In genomic region chr17:68999913-69000312, GRCm38 (mm10) we compare ENCODE assay signal across 22 mouse cellular contexts.
DNase-seq lines count a peak whose midpoint lies in the region; ATAC-seq and TF ChIP-seq lines count a peak whose summit lies in the region.
"Had no signal": no experiment of that assay in that cellular context is flagged by ENCODE, and none has a peak within 500 bp of the region (broad histone marks: within the 10 kb centered on the region; RNA-seq: fewer than 3 reads in every experiment).

No protein-coding gene starts in this region.

- no peak for TF ChIP-seq CTCF in cerebellum, adult 2 months (IDR thresholded peaks at IDR 0.05; ENCODE audit: borderline replicate concordance, insufficient read depth, low read depth, low read length)

- no peak overlapping the region for H3K4me2 ChIP-seq in heart, embryonic 12.5 days
- H3K4me2 ChIP-seq: embryonic facial prominence, embryonic 15.5 days; hindbrain, embryonic 13.5 days had no signal

- H3K4me1 ChIP-seq in cerebellum, adult 2 months (ENCODE audit: control insufficient read depth, insufficient read depth, low read length): peaks cover 8% of the 10 kb centered on the region
- H3K4me1 ChIP-seq in heart, embryonic 12.5 days (replicated peaks): no peaks in the 10 kb centered on the region
- H3K4me1 ChIP-seq: embryonic facial prominence, embryonic 15.5 days; forebrain, embryonic 10.5 days; hindbrain, embryonic 13.5 days had no signal

- 15% methylated on average over 3 of the region's 3 CpGs for WGBS in cerebellum, adult 2 months
- 83% methylated on average over 3 of the region's 3 CpGs for WGBS in heart, embryonic 12.5 days

- H3K4me3 ChIP-seq in cerebellum, adult 2 months (replicated peaks; ENCODE audit: insufficient read depth, low read depth, low read length): no peak overlapping the region
- no peak overlapping the region for H3K4me3 ChIP-seq in heart, embryonic 12.5 days
- H3K4me3 ChIP-seq: embryonic facial prominence, embryonic 15.5 days; erythroblast, embryonic 14.5 days; forebrain, embryonic 10.5 days; gastrocnemius, adult 2 months; hindbrain, embryonic 13.5 days had no signal

- no peak overlapping the region for H3K9ac ChIP-seq in heart, embryonic 12.5 days
- H3K9ac ChIP-seq: embryonic facial prominence, embryonic 15.5 days; hindbrain, embryonic 13.5 days had no signal

- intact Hi-C loops in heart, postnatal 14 days (cut with DNase I): no loop called here
- intact Hi-C loops in left cerebral cortex, postnatal 4 days (cut with DNase I): no loop called here
- intact Hi-C loops in left cerebral cortex, postnatal 10 days (cut with DNase I): no loop called here

- ATAC-seq in heart, embryonic 12.5 days (ENCODE audit: insufficient number of reproducible peaks, low FRiP score): no peak
- ATAC-seq: CD4-positive, CD25-positive, alpha-beta regulatory T cell, adult 4 months; forebrain, embryonic 14.5 days; inflammation-experienced regulatory T-cells, adult 6 months; intestine, postnatal 0 days had no signal

- no peaks in the 10 kb centered on the region for H3K36me3 ChIP-seq in heart, embryonic 12.5 days
- H3K36me3 ChIP-seq: embryonic facial prominence, embryonic 15.5 days; forebrain, embryonic 10.5 days; G1E; hindbrain, embryonic 13.5 days had no signal

- H3K27me3 ChIP-seq in cerebellum, adult 2 months (ENCODE audit: control insufficient read depth, insufficient read depth, low read length): no peaks in the 10 kb centered on the region
- no peaks in the 10 kb centered on the region for H3K27me3 ChIP-seq in heart, embryonic 12.5 days (replicated peaks)
- H3K27me3 ChIP-seq: embryonic facial prominence, embryonic 15.5 days; hindbrain, embryonic 13.5 days had no signal

- DNase-seq in cerebellum, postnatal 14 days: peak; percentile 75 to 80
- no peak for DNase-seq in cerebellum, adult 2 months
- peak; percentile 7 to 36 for DNase-seq in heart, postnatal 14 days
- peak; percentile 45 for DNase-seq in left cerebral cortex, postnatal 4 days
- no peak for DNase-seq in left cerebral cortex, postnatal 10 days (ENCODE audit: extremely low spot score in 1 of 2, low spot score in 2 of 2)
- DNase-seq in B cell, adult 2 months: no peak
- DNase-seq: adrenal gland, postnatal 14 days; cerebellum, adult 9-11 months; embryo, embryonic 11 days; gastrocnemius, adult 2 months; gastrocnemius, postnatal 25 days; kidney, adult 8-10 months had no signal

- no peak for TF ChIP-seq POLR2A in cerebellum, adult 2 months (IDR thresholded peaks at IDR 0.05; ENCODE audit: borderline replicate concordance, insufficient read depth, low read length)

- no peak overlapping the region for H3K27ac ChIP-seq in cerebellum, adult 2 months (ENCODE audit: insufficient read depth, low read length)
- H3K27ac ChIP-seq in heart, embryonic 12.5 days (ENCODE audit: poor library complexity, severe bottlenecking): no peak overlapping the region
- H3K27ac ChIP-seq: embryonic facial prominence, embryonic 15.5 days; forebrain, embryonic 10.5 days; gastrocnemius, adult 2 months; hindbrain, embryonic 13.5 days had no signal

- H3K9me3 ChIP-seq in heart, embryonic 12.5 days (replicated peaks): 0 out of 2 replicates have a peak, but pooled peaks cover 2% of the 10 kb centered on the region
- H3K9me3 ChIP-seq: embryonic facial prominence, embryonic 15.5 days; forebrain, embryonic 10.5 days; hindbrain, embryonic 13.5 days had no signal

Comparison
In these comparisons a context has a peak if more than half of its experiments do, and no peak if none do; other contexts are left out.
1. DNase-seq: peak in cerebellum, postnatal 14 days (2 of 2), heart, postnatal 14 days (2 of 2) and left cerebral cortex, postnatal 4 days (single experiment); none in cerebellum, adult 2 months (0 of 2), left cerebral cortex, postnatal 10 days (0 of 2) and B cell, adult 2 months (0 of 2).